Mouse (Mus musculus): ENCODE measurements at regions not wholly inside any gene's neighbourhood (a gene's known extent, or its start where the extent isn't known, plus 50 kb on each side); places are given as distances from the start of the nearest gene placed in this dataset.

DNA sequence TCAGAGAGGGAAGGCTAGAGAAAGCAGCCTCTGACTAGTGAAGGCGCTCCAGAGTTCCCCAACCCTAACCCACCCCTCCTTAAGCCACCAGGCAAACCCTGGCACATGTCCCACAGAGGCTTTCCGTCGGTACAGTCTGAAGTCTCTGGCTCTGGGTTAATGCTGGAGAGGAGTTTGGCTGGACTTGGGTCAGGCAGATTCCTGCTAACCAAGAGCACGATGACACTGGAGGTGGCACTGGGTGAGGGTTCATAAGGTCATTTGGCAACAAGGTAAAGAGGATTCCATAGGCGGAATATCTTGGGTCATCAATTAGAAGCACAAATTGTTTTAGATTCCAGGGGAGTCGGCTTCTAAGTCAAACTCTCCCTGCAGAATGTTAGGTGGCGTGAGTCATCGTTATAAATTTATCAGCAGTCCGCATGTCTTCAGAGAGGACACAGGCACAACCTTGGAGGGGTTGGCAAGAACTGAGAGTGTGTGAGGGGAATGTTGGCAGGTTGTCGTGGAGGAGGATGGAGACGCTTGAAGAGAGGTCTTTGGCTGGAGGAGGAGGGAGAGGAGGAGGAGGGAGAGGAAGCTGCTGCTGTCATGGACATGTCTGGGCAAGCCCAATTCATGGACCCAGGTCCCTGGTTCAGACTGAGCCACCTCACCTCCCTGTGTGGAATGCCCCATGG is 138.4 kb downstream of the Utp6 start:
- H3K79me3 ChIP-seq (ENCODE audit: low read depth) = no peaks in the 10 kb centered on the region
- no peaks in the 10 kb centered on the region for H3K36me3 ChIP-seq (ENCODE audit: control insufficient read depth, insufficient read depth)
- no peak for TF ChIP-seq MYOG (IDR thresholded peaks at IDR 0.05; ENCODE audit: control insufficient read depth, extremely low read depth, insufficient read length)
- no peak for TF ChIP-seq USF1 (IDR thresholded peaks at IDR 0.05; ENCODE audit: low read depth)
- no peak for TF ChIP-seq CTCF (IDR thresholded peaks at IDR 0.05; ENCODE audit: control insufficient read depth, insufficient read depth, insufficient read length)
- no peak for TF ChIP-seq MAX (IDR thresholded peaks at IDR 0.05)
- TF ChIP-seq CEBPB (IDR thresholded peaks at IDR 0.05; ENCODE audit: low read depth) = no peak
- no peak for TF ChIP-seq MYOD1 (IDR thresholded peaks at IDR 0.05; ENCODE audit: control insufficient read depth, insufficient read length, low read depth)
- TF ChIP-seq FOSL1 (IDR thresholded peaks at IDR 0.05; ENCODE audit: insufficient read depth, low read length, poor library complexity, severe bottlenecking) = no peak
- no peak overlapping the region for H3K4me3 ChIP-seq (ENCODE audit: insufficient read depth, poor library complexity, severe bottlenecking)
- no peaks in the 10 kb centered on the region for H3K79me2 ChIP-seq (ENCODE audit: control insufficient read depth, insufficient read depth)
- H3K27me3 ChIP-seq (ENCODE audit: control insufficient read depth, insufficient read depth, insufficient read length) = no peaks in the 10 kb centered on the region
- H3ac ChIP-seq (ENCODE audit: control insufficient read depth, insufficient read length, low read depth) = no peak overlapping the region

DNA sequence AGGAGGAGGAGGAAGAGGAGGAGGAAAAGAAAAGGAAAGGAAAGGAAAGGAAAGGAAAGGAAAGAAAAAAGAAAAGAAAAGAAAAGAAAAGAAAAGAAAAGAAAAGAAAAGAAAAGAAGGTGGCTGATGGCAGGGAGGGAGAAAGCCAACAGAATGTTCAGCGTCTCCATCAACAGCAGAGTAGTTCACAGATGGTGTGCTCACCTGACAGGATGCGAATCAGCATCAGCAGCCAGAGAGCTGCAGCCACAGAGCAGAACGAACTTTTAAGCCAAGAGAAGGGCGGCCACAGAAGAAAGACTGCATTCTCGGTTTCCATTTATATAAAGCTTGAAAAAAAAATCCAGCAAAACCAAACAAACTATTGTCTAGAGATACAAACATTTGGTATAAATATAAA is 140.2 kb downstream of the Utp6 start:
- TF ChIP-seq MAX (IDR thresholded peaks at IDR 0.05) (no peak), CTCF (IDR thresholded peaks at IDR 0.05; ENCODE audit: control insufficient read depth, insufficient read depth, insufficient read length) (no peak), FOSL1 (IDR thresholded peaks at IDR 0.05; ENCODE audit: insufficient read depth, low read length, poor library complexity, severe bottlenecking) (no peak), MYOG (IDR thresholded peaks at IDR 0.05; ENCODE audit: control insufficient read depth, extremely low read depth, insufficient read length) (no peak), MYOD1 (IDR thresholded peaks at IDR 0.05; ENCODE audit: control insufficient read depth, insufficient read length, low read depth) (no peak), CEBPB (IDR thresholded peaks at IDR 0.05; ENCODE audit: low read depth) (no peak), USF1 (IDR thresholded peaks at IDR 0.05; ENCODE audit: low read depth) (no peak)
- Histone ChIP-seq H3K36me3 (ENCODE audit: control insufficient read depth, insufficient read depth) (no peaks in the 10 kb centered on the region), H3K79me2 (ENCODE audit: control insufficient read depth, insufficient read depth) (no peaks in the 10 kb centered on the region), H3K79me3 (ENCODE audit: low read depth) (no peaks in the 10 kb centered on the region), H3K4me3 (ENCODE audit: insufficient read depth, poor library complexity, severe bottlenecking) (no peak overlapping the region), H3K27me3 (ENCODE audit: control insufficient read depth, insufficient read depth, insufficient read length) (no peaks in the 10 kb centered on the region), H3ac (ENCODE audit: control insufficient read depth, insufficient read length, low read depth) (no peak overlapping the region)

DNA sequence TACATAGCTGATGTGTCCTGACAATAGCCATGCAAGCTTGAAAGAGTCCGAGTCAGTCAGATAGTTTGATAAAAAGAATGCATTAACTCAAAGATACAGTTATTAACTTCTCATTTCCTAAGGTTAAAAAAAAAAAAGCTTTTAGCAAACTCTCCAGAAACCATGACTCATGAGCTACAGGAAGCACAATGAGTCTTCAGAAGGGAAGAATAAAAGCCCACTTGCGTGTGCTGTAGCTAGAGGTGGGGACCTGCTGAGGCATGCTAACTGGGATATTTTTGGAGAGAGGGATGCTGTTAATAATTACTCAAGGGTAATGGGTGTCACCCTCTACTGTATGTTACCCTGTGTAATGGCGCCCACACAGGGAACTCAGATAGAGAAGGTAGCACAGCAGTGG is 147.0 kb downstream of the Utp6 start:
- Histone ChIP-seq H3K27me3 (ENCODE audit: control insufficient read depth, insufficient read depth, insufficient read length) (no peaks in the 10 kb centered on the region), H3K79me2 (ENCODE audit: control insufficient read depth, insufficient read depth) (no peaks in the 10 kb centered on the region), H3K36me3 (ENCODE audit: control insufficient read depth, insufficient read depth) (no peaks in the 10 kb centered on the region), H3ac (ENCODE audit: control insufficient read depth, insufficient read length, low read depth) (no peak overlapping the region), H3K79me3 (ENCODE audit: low read depth) (no peaks in the 10 kb centered on the region), H3K4me3 (ENCODE audit: insufficient read depth, poor library complexity, severe bottlenecking) (no peak overlapping the region)
- TF ChIP-seq MAX (IDR thresholded peaks at IDR 0.05) (no peak), FOSL1 (IDR thresholded peaks at IDR 0.05; ENCODE audit: insufficient read depth, low read length, poor library complexity, severe bottlenecking) (no peak), MYOD1 (IDR thresholded peaks at IDR 0.05; ENCODE audit: control insufficient read depth, insufficient read length, low read depth) (no peak), CTCF (IDR thresholded peaks at IDR 0.05; ENCODE audit: control insufficient read depth, insufficient read depth, insufficient read length) (no peak), CEBPB (IDR thresholded peaks at IDR 0.05; ENCODE audit: low read depth) (no peak), USF1 (IDR thresholded peaks at IDR 0.05; ENCODE audit: low read depth) (no peak), MYOG (IDR thresholded peaks at IDR 0.05; ENCODE audit: control insufficient read depth, extremely low read depth, insufficient read length) (no peak)

DNA sequence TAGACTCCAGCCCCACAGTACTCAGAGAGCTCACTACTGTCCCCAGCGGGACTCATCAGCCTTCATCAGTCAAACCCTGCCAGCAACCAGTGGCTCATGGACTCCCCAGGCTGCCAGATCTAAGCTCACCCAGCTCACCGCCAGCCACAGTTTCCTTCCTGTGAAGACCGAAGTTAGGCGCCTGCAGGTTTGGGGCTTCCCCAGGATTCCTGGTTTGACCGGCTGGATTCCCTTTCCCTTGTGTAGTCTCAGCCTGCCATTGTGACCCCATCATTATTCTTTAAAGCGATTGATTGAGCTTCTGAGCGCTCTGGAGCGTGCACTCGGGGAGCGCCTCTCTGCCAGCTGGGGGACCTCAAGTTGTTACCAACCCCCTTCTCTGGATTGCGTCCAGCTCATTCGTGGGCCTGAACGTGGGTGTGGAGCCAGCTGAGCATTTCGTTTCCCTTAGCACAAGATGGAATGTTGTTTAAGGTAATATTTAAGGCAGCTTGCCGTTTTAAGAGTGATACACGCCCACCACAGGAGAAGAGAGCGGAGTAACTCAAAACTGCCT is 155.2 kb downstream of the Utp6 start:
- Histone ChIP-seq H3ac (ENCODE audit: control insufficient read depth, insufficient read length, low read depth) (no peak overlapping the region), H3K27me3 (ENCODE audit: control insufficient read depth, insufficient read depth, insufficient read length) (no peaks in the 10 kb centered on the region), H3K4me3 (ENCODE audit: insufficient read depth, poor library complexity, severe bottlenecking) (no peak overlapping the region), H3K79me3 (ENCODE audit: low read depth) (no peaks in the 10 kb centered on the region), H3K36me3 (ENCODE audit: control insufficient read depth, insufficient read depth) (no peaks in the 10 kb centered on the region), H3K79me2 (ENCODE audit: control insufficient read depth, insufficient read depth) (no peaks in the 10 kb centered on the region)
- TF ChIP-seq MYOG (IDR thresholded peaks at IDR 0.05; ENCODE audit: control insufficient read depth, extremely low read depth, insufficient read length) (no peak), USF1 (IDR thresholded peaks at IDR 0.05; ENCODE audit: low read depth) (no peak), CTCF (IDR thresholded peaks at IDR 0.05; ENCODE audit: control insufficient read depth, insufficient read depth, insufficient read length) (no peak), MYOD1 (IDR thresholded peaks at IDR 0.05; ENCODE audit: control insufficient read depth, insufficient read length, low read depth) (no peak), FOSL1 (IDR thresholded peaks at IDR 0.05; ENCODE audit: insufficient read depth, low read length, poor library complexity, severe bottlenecking) (no peak), CEBPB (IDR thresholded peaks at IDR 0.05; ENCODE audit: low read depth) (no peak), MAX (IDR thresholded peaks at IDR 0.05) (no peak)

DNA sequence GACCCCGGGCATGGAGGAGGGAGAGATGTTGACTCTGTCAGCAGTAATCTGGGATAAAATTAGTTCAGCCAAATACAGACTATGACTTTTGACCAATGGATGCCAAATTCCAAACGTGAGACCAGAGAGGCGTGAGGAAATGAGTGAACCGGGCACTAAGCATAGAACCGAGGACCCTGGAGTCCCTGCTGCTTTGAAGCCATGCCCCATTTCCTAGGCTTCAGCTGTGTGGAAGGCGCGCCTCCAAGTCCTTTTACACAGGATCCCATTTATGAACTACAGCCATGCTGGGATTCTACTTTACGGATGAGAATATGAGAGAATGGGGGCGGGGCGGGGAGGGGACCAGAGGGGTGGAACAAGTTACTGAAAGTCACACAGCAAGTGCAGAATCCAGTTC is 155.8 kb downstream of the Utp6 start:
- Histone ChIP-seq H3K79me2 (ENCODE audit: control insufficient read depth, insufficient read depth) (no peaks in the 10 kb centered on the region), H3ac (ENCODE audit: control insufficient read depth, insufficient read length, low read depth) (no peak overlapping the region), H3K79me3 (ENCODE audit: low read depth) (no peaks in the 10 kb centered on the region), H3K36me3 (ENCODE audit: control insufficient read depth, insufficient read depth) (no peaks in the 10 kb centered on the region), H3K27me3 (ENCODE audit: control insufficient read depth, insufficient read depth, insufficient read length) (no peaks in the 10 kb centered on the region), H3K4me3 (ENCODE audit: insufficient read depth, poor library complexity, severe bottlenecking) (no peak overlapping the region)
- TF ChIP-seq MYOD1 (IDR thresholded peaks at IDR 0.05; ENCODE audit: control insufficient read depth, insufficient read length, low read depth) (no peak), MAX (IDR thresholded peaks at IDR 0.05) (no peak), CTCF (IDR thresholded peaks at IDR 0.05; ENCODE audit: control insufficient read depth, insufficient read depth, insufficient read length) (no peak)
